Mouse (Mus musculus): ENCODE results near the gene Olfr1132.
"Not testable (repeated sequence)": the region's sequence is repeated elsewhere in the genome, so short reads cannot be mapped to it uniquely, and the experiment has no call there.

Gene Olfr1132

GRCm38 (mm10) chr2:87637435-87637834, at the start of gene Olfr1132:
Olfr1132 (minus strand) TSS chr2:87637535.
- DNase-seq (ENCODE audit: extremely low spot score, low spot score), result no peak

DNA sequence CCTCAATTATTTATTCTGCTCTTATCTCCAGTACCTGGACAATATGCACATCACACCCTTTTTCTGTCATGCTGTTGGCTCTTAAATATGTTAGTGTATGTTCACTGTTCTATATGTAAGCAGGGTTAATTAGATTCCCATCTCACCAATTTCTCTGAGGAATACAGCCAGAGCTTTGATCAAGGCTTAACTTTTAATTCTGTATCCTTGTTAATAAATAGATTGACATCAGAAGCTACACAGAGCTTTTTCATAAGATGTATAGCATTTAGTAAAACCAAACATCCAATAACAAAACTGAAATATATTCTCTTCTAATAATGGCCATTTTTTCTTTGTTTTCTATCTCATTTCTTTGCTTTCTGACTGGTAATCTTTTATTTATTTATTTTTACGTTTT, 36.2 kb upstream of the Olfr1132 start, which contains the start of gene Olfr1135:
Olfr1135 (minus strand) TSS at position 101 of the 400 bp plus-strand sequence.
- DNase-seq (ENCODE audit: extremely low spot score, low spot score), result no peak

- no peak for DNase-seq (ENCODE audit: extremely low spot score, low spot score)
Measured at GRCm38 (mm10) chr2:87658360-87658759, 21.0 kb upstream of the Olfr1132 start, which contains the start of gene Olfr1134. Olfr1134 (minus strand) TSS chr2:87658460.

- no peak for DNase-seq (ENCODE audit: extremely low spot score, low spot score)
Measured at GRCm38 (mm10) chr2:87647274-87647673, 9.9 kb upstream of the Olfr1132 start, which contains the start of gene Olfr1133. Olfr1133 (minus strand) TSS chr2:87647374.

DNA sequence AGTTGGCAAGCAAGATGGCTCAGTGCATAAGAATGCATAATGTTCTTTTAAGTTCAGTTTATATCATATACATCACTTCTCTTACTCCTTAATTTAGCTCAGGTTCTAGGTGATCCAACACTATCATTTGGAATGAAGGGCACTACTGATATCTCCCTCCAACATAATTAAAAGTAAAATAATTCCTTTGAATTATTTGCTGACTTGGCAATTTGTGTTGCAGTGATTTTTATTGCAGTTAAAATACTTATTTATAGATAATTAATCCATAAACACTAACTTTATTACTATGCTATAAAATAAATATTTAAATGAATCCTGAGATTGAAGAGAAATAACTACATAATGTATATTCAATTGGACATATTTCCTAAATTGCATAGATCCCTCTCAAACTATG, 5.1 kb upstream of the Olfr1132 start:
- no peak for DNase-seq (ENCODE audit: extremely low spot score, low spot score)

DNA sequence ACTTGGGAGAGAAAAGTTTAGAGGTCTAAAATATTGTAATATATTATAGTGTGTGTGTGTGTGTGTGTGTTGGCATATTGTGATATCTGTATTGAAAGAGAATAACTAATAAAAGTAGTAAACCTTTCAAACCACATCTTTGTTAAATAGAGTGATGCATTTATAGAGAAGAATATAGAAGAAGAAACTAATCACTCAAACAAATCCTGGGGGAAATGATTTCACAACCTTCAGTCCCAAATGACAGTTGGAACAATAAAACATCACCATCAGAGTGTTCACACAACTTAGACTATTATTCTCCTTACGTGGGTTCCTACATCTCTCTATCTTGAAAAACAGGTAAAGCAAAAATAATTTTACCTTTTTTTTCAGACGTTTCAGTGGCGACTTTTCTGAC, 10.5 kb downstream of the Olfr1132 start, which contains the start of gene Olfr1131:
Olfr1131 (plus strand) TSS at position 301 of the 400 bp plus-strand sequence.
- no peak for DNase-seq (ENCODE audit: extremely low spot score, low spot score)

DNA sequence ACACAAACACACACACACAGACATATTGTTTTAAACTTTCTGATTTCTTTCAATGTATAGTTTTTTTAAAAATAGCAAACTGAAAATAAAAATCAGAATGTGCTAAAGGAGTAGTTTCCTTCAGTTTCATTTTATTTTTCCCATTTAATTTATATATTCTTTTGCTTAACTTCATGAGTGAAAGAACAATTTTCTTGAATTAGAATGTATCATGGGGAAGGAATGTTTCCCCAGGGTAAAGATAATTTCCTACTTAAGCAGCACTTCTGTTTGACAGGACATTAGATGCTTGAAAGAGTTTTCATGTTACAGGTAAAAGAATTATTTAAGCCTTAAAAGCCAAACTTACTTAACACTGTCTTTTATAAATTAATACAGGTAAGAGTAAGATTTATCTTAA, 31.4 kb downstream of the Olfr1132 start, which contains the start of gene Olfr1130:
Olfr1130 (plus strand) TSS at position 301 of the 400 bp plus-strand sequence.
- not testable (repeated sequence) for DNase-seq (ENCODE audit: extremely low spot score, low spot score)
